Comparison of ENCODE assay signal across 1 mouse cellular context in the genomic region with DNA sequence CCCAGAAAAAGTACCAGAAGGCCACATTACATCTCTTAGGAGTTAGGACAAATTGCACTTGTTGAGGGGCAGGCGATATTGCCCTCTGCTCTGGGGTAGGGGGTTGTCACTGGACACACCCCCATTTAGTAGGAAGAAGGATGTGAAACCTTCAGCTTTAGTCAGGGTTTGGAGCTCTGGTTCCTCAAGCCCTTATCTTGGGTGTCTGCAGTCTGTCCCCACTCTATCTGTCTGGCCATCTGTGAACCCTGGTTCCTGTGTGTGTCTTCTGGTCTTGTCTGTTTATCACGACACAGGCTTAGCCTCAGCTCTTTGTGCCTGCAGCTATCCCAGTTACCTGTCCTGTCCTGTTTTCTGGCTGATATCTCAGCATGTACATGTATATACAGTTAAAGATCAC.
A peak's percentile ranks its signal among the peaks of the same experiment; 100 is the strongest.
TF ChIP-seq lines count a peak whose summit lies in the region.

No protein-coding gene starts in this region.

TF ChIP-seq in CH12.LX, 34 proteins besides CTCF, POLR2A, EP300 and RAD21:
- TF ChIP-seq ZNF384 (IDR thresholded peaks at IDR 0.05; ENCODE audit: low read depth, low read length) (no peak), MAFK (IDR thresholded peaks at IDR 0.05; ENCODE audit: insufficient replicate concordance, low read length) (0 out of 2 replicates have a peak, but pooled peaks have one; percentile 10), POLR2AphosphoS2 (IDR thresholded peaks at IDR 0.05; ENCODE audit: low read depth, low read length) (no peak), ZKSCAN1 (IDR thresholded peaks at IDR 0.05; ENCODE audit: borderline replicate concordance, low read depth, low read length) (no peak), JUND (conservative IDR thresholded peaks at IDR 0.05; ENCODE audit: low read depth, low read length) (no peak), IRF4 (IDR thresholded peaks at IDR 0.05; ENCODE audit: low read depth, low read length) (peak; percentile 66; the same call in 1 of the 2 replicates), SIN3A (IDR thresholded peaks at IDR 0.05; ENCODE audit: low read length) (no peak)
